Comparison of ENCODE assay signal across 9 mouse cellular contexts in genomic region chr17:83323410-83324268, GRCm38 (mm10). TPM values are rescaled to one million over a fixed set of nuclear protein-coding genes. Genes with fewer than 3 reads are reported as not detected.
DNase-seq lines count a peak whose midpoint lies in the region; ATAC-seq and TF ChIP-seq lines count a peak whose summit lies in the region.
"Had no signal": no experiment of that assay in that cellular context is flagged by ENCODE, and none has a peak within 500 bp of the region (broad histone marks: within the 10 kb centered on the region; RNA-seq: fewer than 3 reads in every experiment).

No protein-coding gene starts in this region.

- H3K4me1 ChIP-seq in testis, adult 2 months (ENCODE audit: control insufficient read depth, insufficient read depth, low read length): peaks cover 10% of the 10 kb centered on the region
- H3K4me1 ChIP-seq in heart, embryonic 14.5 days (ENCODE audit: control insufficient read depth in 2 of 2, insufficient read depth in 2 of 2, low read length in 2 of 2): peaks cover 21 to 34% of the 10 kb centered on the region in 2 experiments
- peaks cover 18% of the 10 kb centered on the region for H3K4me1 ChIP-seq in liver, embryonic 13.5 days (replicated peaks)

- H3K27ac ChIP-seq in testis, adult 2 months (ENCODE audit: control insufficient read depth, insufficient read depth, low read depth, low read length): peak overlapping the region; percentile 71
- peak overlapping the region; percentile 55 to 79 for H3K27ac ChIP-seq in heart, embryonic 14.5 days (replicated peaks in 1 of 2; ENCODE audit: control insufficient read depth in 1 of 2, insufficient read depth in 1 of 2, low read depth in 2 of 2, low read length in 2 of 2)
- no peak overlapping the region; the same call in 1 of the 2 replicates for H3K27ac ChIP-seq in liver, embryonic 13.5 days

- 0 out of 2 replicates have a peak overlapping the region, but pooled peaks have one; percentile 63 for H3K9ac ChIP-seq in heart, embryonic 14.5 days (ENCODE audit: low read length)
- no peak overlapping the region for H3K9ac ChIP-seq in liver, embryonic 13.5 days

- no peak for TF ChIP-seq POLR2A in testis, adult 2 months (IDR thresholded peaks at IDR 0.05; ENCODE audit: control insufficient read depth, low read depth, low read length)

- DNase-seq in testis, postnatal 10 days (ENCODE audit: low spot score): no peak
- DNase-seq in liver, embryonic 13.5 days: no peak
- peak; percentile 80 for DNase-seq in yolk sac, embryonic 10.5 days (ENCODE audit: low spot score)
- DNase-seq in gastrocnemius, postnatal 10 days: no peak
- no peak for DNase-seq in embryo, embryonic 10.5 days (ENCODE audit: low spot score)

- ATAC-seq in heart, embryonic 14.5 days (ENCODE audit: insufficient number of reproducible peaks, insufficient read depth, low FRiP score, low read depth): no peak
- peak; percentile 40 for ATAC-seq in liver, embryonic 13.5 days (ENCODE audit: low read depth)
- ATAC-seq in monocyte, adult 5-6 weeks (replicated peaks; ENCODE audit: insufficient number of reproducible peaks, low FRiP score, low TSS enrichment, poor library complexity, severe bottlenecking): no peak

- no peak overlapping the region; the same call in 1 of the 2 replicates for H3K4me3 ChIP-seq in testis, adult 2 months (ENCODE audit: control insufficient read depth, low read depth, low read length)
- no peak overlapping the region for H3K4me3 ChIP-seq in heart, embryonic 14.5 days (ENCODE audit: control insufficient read depth in 1 of 2, insufficient read depth in 1 of 2, low read depth in 1 of 2, low read length in 2 of 2)
- H3K4me3 ChIP-seq in liver, embryonic 13.5 days (replicated peaks): no peak overlapping the region

- whole genome bisulfite sequencing in heart, embryonic 14.5 days: 35% methylated on average over 19 of the region's 19 CpGs
- WGBS in liver, embryonic 13.5 days (ENCODE audit: insufficient replicate concordance): 27% methylated on average over 19 of the region's 19 CpGs

- H3K27me3 ChIP-seq in testis, adult 2 months (ENCODE audit: control insufficient read depth, insufficient read depth, low read length): no peaks in the 10 kb centered on the region
- no peaks in the 10 kb centered on the region for H3K27me3 ChIP-seq in heart, embryonic 14.5 days (ENCODE audit: control insufficient read depth, insufficient read depth, low read length)
- H3K27me3 ChIP-seq in liver, embryonic 13.5 days: no peaks in the 10 kb centered on the region
- H3K27me3 ChIP-seq: neural tube, embryonic 13.5 days had no signal

- H3K9me3 ChIP-seq in heart, embryonic 14.5 days (ENCODE audit: control insufficient read depth, low read length): no peaks in the 10 kb centered on the region; the same call in 1 of the 2 replicates
- no peaks in the 10 kb centered on the region for H3K9me3 ChIP-seq in liver, embryonic 13.5 days (replicated peaks)
- H3K9me3 ChIP-seq: neural tube, embryonic 13.5 days had no signal

- peak overlapping the region; percentile 69 for H3K4me2 ChIP-seq in heart, embryonic 14.5 days (ENCODE audit: low read length)
- peak overlapping the region; percentile 50 for H3K4me2 ChIP-seq in liver, embryonic 13.5 days

- no peaks in the 10 kb centered on the region for H3K36me3 ChIP-seq in testis, adult 2 months (ENCODE audit: control insufficient read depth, insufficient read depth, low read length)
- no peaks in the 10 kb centered on the region for H3K36me3 ChIP-seq in heart, embryonic 14.5 days (ENCODE audit: control insufficient read depth, insufficient read depth, low read length)
- H3K36me3 ChIP-seq in liver, embryonic 13.5 days: no peaks in the 10 kb centered on the region
- H3K36me3 ChIP-seq: neural tube, embryonic 13.5 days had no signal

- TF ChIP-seq CTCF in testis, adult 2 months (IDR thresholded peaks at IDR 0.05; ENCODE audit: control insufficient read depth, insufficient read depth, insufficient replicate concordance, low read depth, low read length): no peak

RNA-seq across cellular contexts. Expression of gene Eml4, which starts 27.1 kb away (rescaled TPM):
- polyA plus RNA-seq in testis, adult 2 months (2012; rRNA removed): 11.6 and 12.3 TPM in 2 replicates
- 16.9 and 20.7 TPM in 2 replicates for polyA plus RNA-seq in heart, embryonic 14.5 days (2014; fragmentation: Nextera tagmentation; extraction: Ambion mirVana)
- polyA plus RNA-seq in liver, embryonic 13.5 days (2015; fragmentation: Nextera tagmentation; extraction: Ambion mirVana): 5.4 and 7.1 TPM in 2 replicates
- 1 to 10 TPM; 4.8 to 7.7 TPM for total RNA-seq in gastrocnemius, postnatal 10 days (2021)
- 55.7 to 71.2 TPM (median 60.9 TPM) in 3 replicates for total RNA-seq in monocyte, adult 5-6 weeks (2017)
